In the genomic region with DNA sequence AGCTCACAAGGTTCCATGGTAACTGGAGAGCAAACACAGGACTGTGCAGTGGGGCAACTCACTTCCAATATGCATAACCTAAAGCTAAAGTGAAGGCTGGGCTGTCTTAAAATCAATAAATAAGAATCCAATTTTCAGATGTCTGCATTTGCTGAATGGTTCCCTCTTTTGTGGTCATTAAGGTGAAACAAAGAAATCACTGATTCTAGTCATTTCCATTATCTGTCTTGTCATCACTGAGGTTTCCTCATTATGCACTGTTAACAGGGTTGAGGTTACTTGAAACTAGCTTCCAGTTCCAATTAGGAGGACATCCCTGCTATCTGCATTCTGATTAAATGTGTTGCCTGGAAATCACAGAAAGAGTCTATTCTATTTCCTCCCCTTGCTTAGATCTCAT, we compare ENCODE assay signal across 21 mouse cellular contexts.
DNase-seq lines count a peak whose midpoint lies in the region; TF ChIP-seq lines count a peak whose summit lies in the region.
"Had no signal": no experiment of that assay in that cellular context is flagged by ENCODE, and none has a peak within 500 bp of the region (broad histone marks: within the 10 kb centered on the region; RNA-seq: fewer than 3 reads in every experiment).

No protein-coding gene starts in this region.

- 0 out of 2 replicates have a peak overlapping the region, but pooled peaks have one; percentile 9 for H3K27ac ChIP-seq in layer of hippocampus, adult 2 months
- H3K27ac ChIP-seq: forebrain, embryonic 10.5 days; gastrocnemius, adult 2 months; heart, embryonic 15.5 days; hindbrain, embryonic 10.5 days; hindbrain, embryonic 13.5 days had no signal

- TF ChIP-seq CTCF in layer of hippocampus, adult 2 months (conservative IDR thresholded peaks at IDR 0.05): no peak
- no peak for TF ChIP-seq CTCF in brain, embryonic 14.5 days (IDR thresholded peaks at IDR 0.05; ENCODE audit: borderline replicate concordance, extremely low read depth, insufficient read depth, insufficient read length)

- H3K4me3 ChIP-seq in layer of hippocampus, adult 2 months: no peak overlapping the region
- H3K4me3 ChIP-seq: forebrain, embryonic 10.5 days; gastrocnemius, adult 2 months; heart, embryonic 12.5 days; heart, embryonic 15.5 days; hindbrain, embryonic 10.5 days; hindbrain, embryonic 13.5 days had no signal

- no peak for TF ChIP-seq POLR2A in brain, embryonic 14.5 days (IDR thresholded peaks at IDR 0.05; ENCODE audit: borderline replicate concordance, extremely low read depth, insufficient read depth, insufficient read length, poor library complexity, severe bottlenecking)

- DNase-seq in layer of hippocampus, adult 2 months (ENCODE audit: low spot score in 2 of 2): no peak
- DNase-seq in layer of hippocampus, adult 18-20 months (ENCODE audit: low spot score in 2 of 2): no peak
- DNase-seq in Muller cell, postnatal 12 days (ENCODE audit: inconsistent ontology term): peak; percentile 61
- peak; percentile 34 for DNase-seq in brain, embryonic 14.5 days (ENCODE audit: low read depth)
- no peak for DNase-seq in right cerebral cortex, postnatal 10 days (ENCODE audit: low spot score in 2 of 2)
- no peak for DNase-seq in lung, postnatal 14 days
- DNase-seq: adrenal gland, adult 8-10 months; adrenal gland, postnatal 25 days; cerebellum, adult 18-20 months; cerebellum, adult 9-10 months; cerebellum, postnatal 14 days; gastrocnemius, adult 2 months; gastrocnemius, postnatal 14 days; heart, adult 18-20 months; heart, postnatal 10 days; heart, postnatal 36 days had no signal

Comparison
In these comparisons a context has a peak if more than half of its experiments do, and no peak if none do; other contexts are left out.
1. DNase-seq: peak in Muller cell, postnatal 12 days (single experiment) and brain, embryonic 14.5 days (single experiment); none in layer of hippocampus, adult 2 months (0 of 2), layer of hippocampus, adult 18-20 months (0 of 2), right cerebral cortex, postnatal 10 days (0 of 2) and lung, postnatal 14 days (single experiment).